Mouse (Mus musculus) lung, postnatal 0 days (tissue): Measurements from ENCODE around the gene Clk2. TPM values are rescaled to one million over a fixed set of nuclear protein-coding genes. Genes with fewer than 3 reads are reported as not detected.

Experiments
- ATAC-seq: fragments of 200-750 bp; cut with Nextera tagmentation; 2 replicates; pipeline ENCODE4 v1.8.0; 2017; ENCODE audit warnings: moderate library complexity
- DNase-seq: peaks from one replicate; pipeline ENCODE4 v3.0.0-alpha.2; 2016; ENCODE audit warnings: low spot score
- H3K27ac ChIP-seq: fragments of 300-500 bp; sonication (generic); 2 replicates; pipeline ENCODE4 v1.5.1; 2014; ENCODE audit warnings: antibody characterized with exemption, mild to moderate bottlenecking, low read length, mixed read lengths
- H3K27me3 ChIP-seq: fragments of 300-500 bp; sonication (generic); replicated peaks from 2 replicates; pipeline ENCODE4 v1.6.1; 2014; ENCODE audit warnings: low read length, mixed read lengths; ENCODE audit not compliant: insufficient read depth
- H3K36me3 ChIP-seq: fragments of 300-500 bp; sonication (generic); 2 replicates; pipeline ENCODE4 v1.6.1; 2014; ENCODE audit warnings: low read length, mixed read lengths; ENCODE audit not compliant: insufficient read depth
- H3K4me1 ChIP-seq: fragments of 300-500 bp; sonication (generic); 2 replicates; pipeline ENCODE4 v1.6.1; 2014; ENCODE audit warnings: antibody characterized with exemption, low read depth, low read length, mixed read lengths; ENCODE audit not compliant: insufficient read depth
- H3K4me2 ChIP-seq: fragments of 300-500 bp; sonication (generic); replicated peaks from 2 replicates; pipeline ENCODE4 v1.6.1; 2014; ENCODE audit warnings: low read depth, mild to moderate bottlenecking, low read length, moderate library complexity, mixed read lengths
- H3K4me3 ChIP-seq: fragments of 300-500 bp; sonication (generic); 2 replicates; pipeline ENCODE4 v1.5.1; 2014; ENCODE audit warnings: low read depth, low read length
- H3K9ac ChIP-seq: fragments of 300-500 bp; sonication (generic); replicated peaks from 2 replicates; pipeline ENCODE4 v1.6.1; 2014; ENCODE audit warnings: low read depth, mild to moderate bottlenecking
- H3K9me3 ChIP-seq: fragments of 300-500 bp; sonication (generic); 2 replicates; pipeline ENCODE4 v1.6.1; 2016; ENCODE audit warnings: low read length, mixed read lengths
- CTCF ChIP-seq: IDR thresholded peaks from 2 replicates; pipeline ENCODE4 v1.5.1; 2016; ENCODE audit warnings: antibody characterized with exemption, mild to moderate bottlenecking
- EP300 ChIP-seq: IDR thresholded peaks from 2 replicates; pipeline ENCODE4 v1.6.1; 2016; ENCODE audit warnings: antibody characterized with exemption, mild to moderate bottlenecking, control low read depth
- WGBS: fragments of 180-500 bp; shearing (Covaris S2); extraction: QIAGEN DNeasy Blood & Tissue Kit; methylation state at CpG from one replicate; pipeline ENCODE4 v1.1.7; 2014; 5-methylcytosine and 5-hydroxymethylcytosine counted together
- polyA plus RNA-seq: library from polyadenylated mRNA; unstranded; fragments of >200 nt; fragmentation: Nextera tagmentation; extraction: Ambion mirVana; gene quantifications from 2 replicates; pipeline ENCODE4 v1.2.1, GENCODE M21; 2015

Gene Clk2
- polyA plus RNA-seq, 1 experiment from 2014 or later, result 17.7 TPM

DNA sequence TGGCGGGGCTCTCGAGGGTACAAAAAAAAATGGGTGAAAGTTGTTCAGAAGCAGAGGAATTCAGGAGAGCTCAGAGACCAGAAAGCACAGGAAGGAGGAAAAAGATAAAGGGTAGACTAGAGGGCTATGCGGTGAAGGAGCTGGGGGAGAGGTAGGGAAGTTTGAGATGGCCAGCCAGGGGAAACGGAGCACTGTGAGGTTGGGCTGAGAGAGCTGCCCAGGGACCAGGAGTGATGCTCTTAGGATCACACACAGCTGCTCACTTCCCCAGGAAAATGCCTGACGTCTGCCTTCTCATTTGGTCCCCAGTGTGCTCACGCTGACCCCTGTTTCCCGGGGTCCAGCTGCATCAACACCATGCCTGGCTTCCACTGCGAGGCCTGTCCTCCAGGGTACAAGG, 55.0 kb downstream of the Clk2 start:
- Histone ChIP-seq H3K9me3 (no peaks in the 10 kb centered on the region), H3K36me3 (no peaks in the 10 kb centered on the region), H3K4me3 (no peak overlapping the region), H3K27ac (0 out of 2 replicates have a peak overlapping the region, but pooled peaks have one; percentile 51), H3K9ac (no peak overlapping the region), H3K4me2 (no peak overlapping the region), H3K27me3 (no peaks in the 10 kb centered on the region), H3K4me1 (peaks cover 8% of the 10 kb centered on the region; the same call in 1 of the 2 replicates)
- no peak for DNase-seq
- ATAC-seq, result no peak
- 15% methylated on average over 8 of the region's 8 CpGs for WGBS
- no peak for TF ChIP-seq CTCF
- no peak for TF ChIP-seq EP300

DNA sequence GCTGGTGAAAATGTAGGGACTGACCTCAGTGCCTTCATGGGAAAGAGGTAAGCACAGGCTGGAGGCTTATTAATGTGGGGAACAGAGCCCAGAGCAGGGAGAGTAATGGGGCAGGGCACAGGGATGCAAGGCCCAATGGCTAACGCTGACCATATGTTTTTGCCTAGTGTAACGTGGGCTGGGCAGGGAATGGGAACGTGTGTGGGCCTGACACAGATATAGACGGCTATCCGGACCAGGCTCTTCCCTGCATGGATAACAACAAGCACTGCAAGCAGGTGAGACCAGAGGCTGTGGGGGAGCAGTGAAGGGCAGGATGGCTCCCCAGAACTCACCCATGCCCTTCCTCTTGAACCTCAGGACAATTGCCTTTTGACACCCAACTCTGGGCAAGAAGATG, 56.6 kb downstream of the Clk2 start:
- Histone ChIP-seq H3K9ac (no peak overlapping the region), H3K4me2 (no peak overlapping the region), H3K27me3 (no peaks in the 10 kb centered on the region), H3K27ac (no peak overlapping the region), H3K9me3 (no peaks in the 10 kb centered on the region), H3K36me3 (no peaks in the 10 kb centered on the region), H3K4me1 (peaks cover 2% of the 10 kb centered on the region; the same call in 1 of the 2 replicates), H3K4me3 (no peak overlapping the region)
- TF ChIP-seq CTCF, result no peak
- no peak for TF ChIP-seq EP300
- no peak for DNase-seq
- ATAC-seq, result no peak
- 73% methylated on average over 5 of the region's 5 CpGs for WGBS

GRCm38 (mm10) chr3:89224796-89225195, 60.2 kb downstream of the Clk2 start:
- Histone ChIP-seq H3K4me1 (peaks cover 11% of the 10 kb centered on the region), H3K27ac (no peak overlapping the region), H3K9ac (no peak overlapping the region), H3K36me3 (no peaks in the 10 kb centered on the region), H3K9me3 (no peaks in the 10 kb centered on the region), H3K4me3 (no peak overlapping the region), H3K4me2 (peak overlapping the region; percentile 27; the same call in 1 of the 2 replicates), H3K27me3 (no peaks in the 10 kb centered on the region)
- ATAC-seq, result no peak
- 55% methylated on average over 11 of the region's 11 CpGs for WGBS
- DNase-seq, result no peak
- TF ChIP-seq CTCF (no peak), EP300 (no peak)

GRCm38 (mm10) chr3:89225321-89225815, 60.8 kb downstream of the Clk2 start:
- no peaks in the 10 kb centered on the region for H3K36me3 ChIP-seq
- no peak overlapping the region for H3K9ac ChIP-seq
- DNase-seq (no peak), ATAC-seq (no peak)
- WGBS, result 53% methylated on average over 12 of the region's 12 CpGs
- no peak overlapping the region for H3K27ac ChIP-seq
- TF ChIP-seq CTCF, result no peak
- TF ChIP-seq EP300, result no peak
- H3K27me3 ChIP-seq, result no peaks in the 10 kb centered on the region
- peak overlapping the region; percentile 27 for H3K4me2 ChIP-seq
- H3K4me3 ChIP-seq, result no peak overlapping the region
- peaks cover 11% of the 10 kb centered on the region for H3K4me1 ChIP-seq
- no peaks in the 10 kb centered on the region for H3K9me3 ChIP-seq

GRCm38 (mm10) chr3:89225918-89226317, 61.3 kb downstream of the Clk2 start:
- H3K4me3 ChIP-seq, result no peak overlapping the region
- H3K27ac ChIP-seq, result no peak overlapping the region
- no peak overlapping the region for H3K9ac ChIP-seq
- no peaks in the 10 kb centered on the region for H3K9me3 ChIP-seq
- DNase-seq, result peak; percentile 56
- no peaks in the 10 kb centered on the region for H3K36me3 ChIP-seq
- no peak for ATAC-seq
- H3K4me1 ChIP-seq, result peaks cover 11% of the 10 kb centered on the region
- H3K4me2 ChIP-seq, result peak overlapping the region; percentile 69
- TF ChIP-seq EP300 (no peak), CTCF (no peak)
- 50% methylated on average over 4 of the region's 4 CpGs for WGBS
- no peaks in the 10 kb centered on the region for H3K27me3 ChIP-seq

GRCm38 (mm10) chr3:89226361-89226760, 61.8 kb downstream of the Clk2 start:
- 0 out of 2 replicates have a peak overlapping the region, but pooled peaks have one; percentile 36 for H3K4me3 ChIP-seq
- H3K27me3 ChIP-seq, result no peaks in the 10 kb centered on the region
- TF ChIP-seq EP300, result no peak
- TF ChIP-seq CTCF, result no peak
- H3K4me1 ChIP-seq, result peaks cover 11% of the 10 kb centered on the region
- no peak overlapping the region for H3K9ac ChIP-seq
- ATAC-seq (no peak), DNase-seq (no peak)
- WGBS, result 28% methylated on average over 11 of the region's 11 CpGs
- peak overlapping the region; percentile 69 for H3K4me2 ChIP-seq
- no peaks in the 10 kb centered on the region for H3K36me3 ChIP-seq
- H3K9me3 ChIP-seq, result no peaks in the 10 kb centered on the region
- H3K27ac ChIP-seq, result no peak overlapping the region

Other genes starting within 250 kb of the Clk2 start
- 11.9 and 15.0 TPM in 2 replicates for gene Ash1l, start 214.2 kb upstream of the Clk2 start, polyA plus RNA-seq
- gene Dap3, start 213.6 kb upstream of the Clk2 start, polyA plus RNA-seq, result 64.6 and 66.3 TPM in 2 replicates
- gene Rusc1, start 71.5 kb upstream of the Clk2 start, polyA plus RNA-seq, result 16.0 and 17.9 TPM in 2 replicates
- not detected in 2 replicates for gene Gm43738, start 63.7 kb upstream of the Clk2 start, polyA plus RNA-seq
- 185 and 199 TPM in 2 replicates for gene Fdps, start 62.8 kb upstream of the Clk2 start, polyA plus RNA-seq
- 0.14 and 0.32 TPM in 2 replicates for gene Pklr, start 28.7 kb upstream of the Clk2 start, polyA plus RNA-seq
- gene Hcn3, start 4.6 kb upstream of the Clk2 start, polyA plus RNA-seq, result 0.19 and 0.31 TPM in 2 replicates
- gene Scamp3, start 12.7 kb downstream of the Clk2 start, polyA plus RNA-seq, result 89.6 and 94.2 TPM in 2 replicates
- 6.6 and 8.4 TPM in 2 replicates for gene Fam189b, start 18.3 kb downstream of the Clk2 start, polyA plus RNA-seq
- 44.4 and 46.5 TPM in 2 replicates for gene Gba, start 38.1 kb downstream of the Clk2 start, polyA plus RNA-seq
- gene Thbs3, start 50.4 kb downstream of the Clk2 start, polyA plus RNA-seq, result 77.3 and 77.7 TPM in 2 replicates
- gene Mtx1, start 62.3 kb downstream of the Clk2 start, polyA plus RNA-seq, result 99.3 and 116 TPM in 2 replicates
- 300 and 307 TPM in 2 replicates for gene Muc1, start 64.3 kb downstream of the Clk2 start, polyA plus RNA-seq
- 282 and 309 TPM in 2 replicates for gene Krtcap2, start 81.2 kb downstream of the Clk2 start, polyA plus RNA-seq
- gene Trim46, start 81.5 kb downstream of the Clk2 start, polyA plus RNA-seq, result 1.8 and 2.1 TPM in 2 replicates
- gene Dpm3, start 94.6 kb downstream of the Clk2 start, polyA plus RNA-seq, result 125 and 136 TPM in 2 replicates
- 95.7 and 96.4 TPM in 2 replicates for gene Slc50a1, start 105.8 kb downstream of the Clk2 start, polyA plus RNA-seq
- gene Efna1, start 116.3 kb downstream of the Clk2 start, polyA plus RNA-seq, result 174 and 188 TPM in 2 replicates
- 4.4 and 6.7 TPM in 2 replicates for gene Efna3, start 158.2 kb downstream of the Clk2 start, polyA plus RNA-seq
- gene Efna4, start 173.2 kb downstream of the Clk2 start, polyA plus RNA-seq, result 9.7 and 10.3 TPM in 2 replicates
- gene Adam15, start 185.2 kb downstream of the Clk2 start, polyA plus RNA-seq, result 133 and 177 TPM in 2 replicates
- gene Dcst2, start 197.2 kb downstream of the Clk2 start, polyA plus RNA-seq, result 0.16 and 0.25 TPM in 2 replicates
- gene Dcst1, start 200.5 kb downstream of the Clk2 start, polyA plus RNA-seq, result 0.11 and 0.38 TPM in 2 replicates
- gene Zbtb7b, start 230.0 kb downstream of the Clk2 start, polyA plus RNA-seq, result 6.4 and 7.3 TPM in 2 replicates
- gene Lenep, start 238.0 kb downstream of the Clk2 start, polyA plus RNA-seq, result not detected in 2 replicates
- 17.9 and 18.2 TPM in 2 replicates for gene Flad1, start 247.1 kb downstream of the Clk2 start, polyA plus RNA-seq